Mouse (Mus musculus) CH12.LX (cell line): ENCODE measurements around the gene Slc38a10. TPM values are rescaled to one million over a fixed set of nuclear protein-coding genes. Genes with fewer than 3 reads are reported as not detected.

Experiments used
- DNase-seq: peaks from one replicate; pipeline ENCODE4 v3.0.0-alpha.2; 2013; ENCODE audit errors: extremely low read depth
- H3K27ac ChIP-seq: 2 replicates; pipeline ENCODE4 v1.5.1; 2012; ENCODE audit warnings: low read depth, mild to moderate bottlenecking, control low read depth, moderate library complexity; ENCODE audit not compliant: insufficient read depth
- H3K27me3 ChIP-seq: replicated peaks from 2 replicates; pipeline ENCODE3; 2012; ENCODE audit warnings: inconsistent platforms
- H3K36me3 ChIP-seq, 2 experiments: replicated peaks in 1 of 2; 2 replicates each; pipeline versions ENCODE3 to v1.6.1; 2012; ENCODE audit warnings: inconsistent platforms in 1 of 2, low read length in 1 of 2, mild to moderate bottlenecking in 1 of 2, mixed read lengths in 1 of 2, moderate library complexity in 1 of 2; ENCODE audit not compliant: control insufficient read depth in 1 of 2, insufficient read depth in 1 of 2
- H3K4me1 ChIP-seq, 2 experiments: 2 replicates each; pipeline ENCODE4 v1.6.1; 2012; ENCODE audit warnings: inconsistent platforms in 1 of 2, moderate library complexity in 1 of 2; ENCODE audit not compliant: insufficient read depth in 2 of 2, control insufficient read depth in 1 of 2
- H3K4me2 ChIP-seq: 2 replicates; pipeline ENCODE4 v1.6.1; 2012; ENCODE audit warnings: low read depth, mild to moderate bottlenecking, control low read depth; ENCODE audit not compliant: poor library complexity, insufficient read depth, severe bottlenecking
- H3K4me3 ChIP-seq, 3 experiments: fragments of 150-350 bp in 1 of 3; sonication (generic) in 1 of 3; replicated peaks in 1 of 3; 2 replicates each; pipeline versions ENCODE3 to v1.5.1; 2011 to 2012; ENCODE audit warnings: low read depth in 2 of 3, low read length in 2 of 3, mild to moderate bottlenecking in 2 of 3, moderate library complexity in 2 of 3, control low read depth in 1 of 3, improper control_type of control experiment in 1 of 3, inconsistent platforms in 1 of 3, mixed read lengths in 1 of 3; ENCODE audit not compliant: poor library complexity in 1 of 3
- H3K79me2 ChIP-seq: replicated peaks from 2 replicates; pipeline ENCODE4 v1.6.1; 2012; ENCODE audit warnings: mild to moderate bottlenecking, moderate library complexity; ENCODE audit not compliant: control insufficient read depth, poor library complexity, insufficient read depth, severe bottlenecking; ENCODE audit errors: extremely low read depth
- H3K9ac ChIP-seq: 2 replicates; pipeline ENCODE4 v1.6.1; 2012; ENCODE audit warnings: low read depth, mild to moderate bottlenecking, control low read depth, moderate library complexity; ENCODE audit not compliant: insufficient read depth
- H3K9me3 ChIP-seq: replicated peaks from 2 replicates; pipeline ENCODE3; 2012; ENCODE audit warnings: low read length, inconsistent platforms, mixed read lengths
- BHLHE40 ChIP-seq: IDR thresholded peaks from 2 replicates; pipeline ENCODE4 v1.6.1; 2011; ENCODE audit warnings: mild to moderate bottlenecking, low read depth, low read length, improper control_type of control experiment
- CHD1 ChIP-seq: IDR thresholded peaks from 2 replicates; pipeline ENCODE4 v1.6.1; 2012; ENCODE audit warnings: low read depth, low read length, improper control_type of control experiment, inconsistent platforms
- CHD2 ChIP-seq: IDR thresholded peaks from 2 replicates; pipeline ENCODE4 v1.6.1; 2011; ENCODE audit warnings: low read length, improper control_type of control experiment
- E2F4 ChIP-seq: IDR thresholded peaks from 2 replicates; pipeline ENCODE4 v1.6.1; 2011; ENCODE audit warnings: low read depth, low read length, improper control_type of control experiment; ENCODE audit not compliant: insufficient replicate concordance
- ELF1 ChIP-seq: IDR thresholded peaks from 2 replicates; pipeline ENCODE4 v1.6.1; 2014; ENCODE audit warnings: low read depth, mild to moderate bottlenecking, inconsistent platforms, low read length, improper control_type of control experiment
- ETS1 ChIP-seq: conservative IDR thresholded peaks from 2 replicates; pipeline ENCODE4 v1.6.1; 2012; ENCODE audit warnings: low read depth, mild to moderate bottlenecking, inconsistent platforms, low read length, improper control_type of control experiment, moderate library complexity
- HCFC1 ChIP-seq: IDR thresholded peaks from 2 replicates; pipeline ENCODE4 v1.6.1; 2012; ENCODE audit warnings: low read depth, mild to moderate bottlenecking, inconsistent platforms, low read length, improper control_type of control experiment
- IRF4 ChIP-seq: IDR thresholded peaks from 2 replicates; pipeline ENCODE4 v1.6.1; 2014; ENCODE audit warnings: low read depth, mild to moderate bottlenecking, inconsistent platforms, low read length, improper control_type of control experiment
- KAT2A ChIP-seq: IDR thresholded peaks from 2 replicates; pipeline ENCODE4 v1.6.1; 2012; ENCODE audit warnings: low read length, improper control_type of control experiment, inconsistent platforms; ENCODE audit not compliant: insufficient replicate concordance
- MAFK ChIP-seq: IDR thresholded peaks from 2 replicates; pipeline ENCODE4 v1.6.1; 2011; ENCODE audit warnings: low read length, improper control_type of control experiment; ENCODE audit not compliant: insufficient replicate concordance
- MAZ ChIP-seq: IDR thresholded peaks from 2 replicates; pipeline ENCODE4 v1.6.1; 2012; ENCODE audit warnings: low read depth, mild to moderate bottlenecking, inconsistent platforms, low read length, improper control_type of control experiment, moderate library complexity
- MEF2A ChIP-seq: IDR thresholded peaks from 2 replicates; pipeline ENCODE4 v1.6.1; 2014; ENCODE audit warnings: low read depth, mild to moderate bottlenecking, inconsistent platforms, low read length, improper control_type of control experiment, borderline replicate concordance
- NELFE ChIP-seq: IDR thresholded peaks from 2 replicates; pipeline ENCODE4 v1.6.1; 2011; ENCODE audit warnings: low read depth, low read length, improper control_type of control experiment
- NRF1 ChIP-seq: IDR thresholded peaks from 2 replicates; pipeline ENCODE4 v1.6.1; 2014; ENCODE audit warnings: low read depth, mild to moderate bottlenecking, inconsistent platforms, low read length, improper control_type of control experiment, moderate library complexity
- PAX5 ChIP-seq: IDR thresholded peaks from 2 replicates; pipeline ENCODE4 v1.6.1; 2012; ENCODE audit warnings: low read length, inconsistent platforms, mixed read lengths
- POLR2A ChIP-seq: IDR thresholded peaks from 2 replicates; pipeline ENCODE4 v1.6.1; 2011; ENCODE audit warnings: low read depth, mild to moderate bottlenecking, improper control_type of control experiment, low read length
- RAD21 ChIP-seq: IDR thresholded peaks from 2 replicates; pipeline ENCODE4 v1.6.1; 2011; ENCODE audit warnings: low read depth, mild to moderate bottlenecking, low read length, improper control_type of control experiment, moderate library complexity
- SIN3A ChIP-seq: IDR thresholded peaks from 2 replicates; pipeline ENCODE4 v1.6.1; 2012; ENCODE audit warnings: low read length, improper control_type of control experiment, inconsistent platforms
- TBP ChIP-seq: conservative IDR thresholded peaks from 2 replicates; pipeline ENCODE4 v1.6.1; 2011; ENCODE audit warnings: low read depth, low read length, improper control_type of control experiment
- TCF12 ChIP-seq: IDR thresholded peaks from 2 replicates; pipeline ENCODE4 v1.6.1; 2014; ENCODE audit warnings: low read depth, mild to moderate bottlenecking, inconsistent platforms, low read length, improper control_type of control experiment
- UBTF ChIP-seq: IDR thresholded peaks from 2 replicates; pipeline ENCODE4 v1.6.1; 2012; ENCODE audit warnings: low read depth, mild to moderate bottlenecking, inconsistent platforms, low read length, improper control_type of control experiment, moderate library complexity
- USF1 ChIP-seq: IDR thresholded peaks from 2 replicates; pipeline ENCODE4 v1.6.1; 2014; ENCODE audit warnings: low read depth, mild to moderate bottlenecking, inconsistent platforms, low read length, improper control_type of control experiment
- USF2 ChIP-seq: conservative IDR thresholded peaks from 2 replicates; pipeline ENCODE4 v1.6.1; 2011; ENCODE audit warnings: low read depth, low read length, improper control_type of control experiment
- ZMIZ1 ChIP-seq: IDR thresholded peaks from 2 replicates; pipeline ENCODE4 v1.6.1; 2012; ENCODE audit warnings: low read depth, mild to moderate bottlenecking, inconsistent platforms, low read length, improper control_type of control experiment
- ZNF384 ChIP-seq: IDR thresholded peaks from 2 replicates; pipeline ENCODE4 v1.6.1; 2012; ENCODE audit warnings: low read depth, low read length, improper control_type of control experiment, inconsistent platforms
- dilution Hi-C: fragments of 300-500 bp; cut with MboI; formaldehyde crosslinking; loops from 2 replicates; pipeline ENCODE4 v1.14.3; 2020; ENCODE audit warnings: low sequenced_read_pairs; ENCODE audit not compliant: extremely low pct_unique_long_range_greater_than_20kb, extremely low pct_ligation_motif_present
- in situ Hi-C: fragments of 300-500 bp; cut with MboI; formaldehyde crosslinking; loops from 3 replicates; pipeline ENCODE4 v1.14.3; 2019; ENCODE audit warnings: low sequenced_read_pairs, low pct_ligation_motif_present, low pct_unique_long_range_greater_than_20kb, mixed read lengths
- polyA plus RNA-seq: library from polyadenylated mRNA; unstranded; fragments of >175 nt; gene quantifications from 2 replicates; pipeline ENCODE4 v1.2.1, GENCODE M21; 2012; ENCODE audit warnings: low read depth; ENCODE audit not compliant: insufficient read length
- total RNA-seq, 2 experiments: library from RNA; depleted of rRNA; stranded (reverse); fragments of 300-350 nt in 1 of 2; fragments of >200 nt in 1 of 2; gene quantifications; 2 replicates each; pipeline ENCODE4 v1.2.3; 2012 to 2014

Slc38a10 gene
- total RNA-seq (2012; rRNA removed) (86.2 and 97.6 TPM in 2 replicates), total RNA-seq (2014; rRNA removed) (42.8 and 47.1 TPM in 2 replicates), polyA plus RNA-seq (75.6 and 83.7 TPM in 2 replicates)

DNA sequence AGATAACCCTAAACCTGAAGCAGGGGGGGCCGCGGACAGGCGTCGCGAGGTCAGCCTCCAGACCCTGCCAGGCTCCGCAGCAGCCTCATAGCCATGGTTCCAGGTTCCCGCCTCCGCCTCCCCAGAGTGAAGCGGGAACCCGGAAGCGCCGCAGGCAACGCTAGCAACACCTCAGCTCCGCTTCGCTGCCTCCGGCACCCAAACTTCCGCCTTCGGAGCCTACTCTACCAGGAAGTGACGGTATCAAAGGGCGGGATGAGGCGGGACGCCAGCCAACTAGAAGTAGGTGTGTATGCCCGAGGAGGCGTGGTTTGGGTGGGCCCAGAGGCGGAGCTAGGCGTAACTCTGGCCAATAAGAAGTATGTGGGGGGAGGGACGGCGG lies at the start of gene Slc38a10:
TSS of gene Slc38a10 (minus strand) at position 234 of the 382 bp plus-strand sequence.
- peak within 1 kb of the TSS; percentile 88 for H3K4me2 ChIP-seq
- peaks cover 7 to 29% of the 10 kb centered on the region in 2 experiments for H3K4me1 ChIP-seq
- peaks cover 2% of the 10 kb centered on the region for H3K9me3 ChIP-seq
- H3K36me3 ChIP-seq, result peaks cover 10 to 24% of the 10 kb centered on the region in 2 experiments
- H3K79me2 ChIP-seq, result peaks cover 46% of the 10 kb centered on the region
- peak within 1 kb of the TSS; percentile 83 to 99 (median 90) for H3K4me3 ChIP-seq
- peak within 1 kb of the TSS; percentile 61 for H3K27ac ChIP-seq
- peak within 1 kb of the TSS; percentile 84 for H3K9ac ChIP-seq
- TF ChIP-seq USF1 (no peak), SIN3A (peak; percentile 93; the same call in 1 of the 2 replicates), MEF2A (peak; percentile 68; the same call in 1 of the 2 replicates), RAD21 (no peak), ZMIZ1 (peak; percentile 80; the same call in 1 of the 2 replicates), ZNF384 (no peak), UBTF (0 out of 2 replicates have a peak, but pooled peaks have one; percentile 52), POLR2A (peak; percentile 94), ELF1 (peak; percentile 100), E2F4 (peak; percentile 84; the same call in 1 of the 2 replicates), NRF1 (peak; percentile 43), ETS1 (no peak; the same call in 1 of the 2 replicates), CHD1 (no peak), BHLHE40 (no peak), IRF4 (peak; percentile 61; the same call in 1 of the 2 replicates), TCF12 (peak; percentile 89), PAX5 (0 out of 2 replicates have a peak, but pooled peaks have one; percentile 46), TBP (peak; percentile 89), MAFK (no peak), HCFC1 (peak; percentile 86), CHD2 (peak; percentile 90), KAT2A (peak; percentile 75; the same call in 1 of the 2 replicates), USF2 (no peak), NELFE (peak; percentile 86), MAZ (peak; percentile 40; the same call in 1 of the 2 replicates)
- H3K27me3 ChIP-seq, result no peaks in the 10 kb centered on the region
- DNase-seq, result peak; percentile 100
- dilution Hi-C loops, result no loop called here
- in situ Hi-C loops, result no loop called here
